Mouse (Mus musculus) retina, embryonic 14.5 days (tissue): ENCODE results near the gene Lsm7.

Experiments used
- DNase-seq: peaks from one replicate; pipeline ENCODE4 v3.0.0-alpha.2; 2015; ENCODE audit warnings: low spot score

Gene Lsm7

GRCm38 (mm10) chr10:80813366-80813765, 41.6 kb downstream of the Lsm7 start, which contains the start of gene Jsrp1:
Jsrp1 (minus strand) TSS chr10:80813498.
- no peak for DNase-seq

GRCm38 (mm10) chr10:80812391-80813041, 42.5 kb downstream of the Lsm7 start:
- no peak for DNase-seq

GRCm38 (mm10) chr10:80810084-80810483, 44.9 kb downstream of the Lsm7 start:
- no peak for DNase-seq

GRCm38 (mm10) chr10:80808985-80809632, 45.9 kb downstream of the Lsm7 start:
- no peak for DNase-seq

GRCm38 (mm10) chr10:80808099-80808984, 46.7 kb downstream of the Lsm7 start:
- peak; percentile 28 for DNase-seq

GRCm38 (mm10) chr10:80807057-80807627, 47.9 kb downstream of the Lsm7 start:
- peak; percentile 81 for DNase-seq

- DNase-seq: peak; percentile 23
Measured at GRCm38 (mm10) chr10:80806341-80807056, 48.5 kb downstream of the Lsm7 start.

GRCm38 (mm10) chr10:80805925-80806324, 49.1 kb downstream of the Lsm7 start:
- peak; percentile 85 for DNase-seq

- no peak for DNase-seq
Measured at GRCm38 (mm10) chr10:80805322-80805721, 49.7 kb downstream of the Lsm7 start.

GRCm38 (mm10) chr10:80804916-80805315, 50.1 kb downstream of the Lsm7 start, which contains the start of gene Amh:
Amh (plus strand) TSS chr10:80805243.
- DNase-seq: no peak

GRCm38 (mm10) chr10:80804340-80804739, 50.7 kb downstream of the Lsm7 start:
- DNase-seq: no peak

- DNase-seq: no peak
Measured at GRCm38 (mm10) chr10:80802996-80803395, 52.0 kb downstream of the Lsm7 start.
